In genomic region chr5:108485239-108485638, GRCm38 (mm10) we compare ENCODE assay signal across 8 mouse cellular contexts. TPM values are rescaled to one million over a fixed set of nuclear protein-coding genes. Genes with fewer than 3 reads are reported as not detected.
DNase-seq lines count a peak whose midpoint lies in the region; ATAC-seq and TF ChIP-seq lines count a peak whose summit lies in the region.

No protein-coding gene starts in this region.

- no peaks in the 10 kb centered on the region for H3K4me1 ChIP-seq in lung, postnatal 0 days (ENCODE audit: insufficient read depth, low read depth, low read length)

- intact Hi-C loops in gastrocnemius, postnatal 36 days (cut with DNase I), result no loop called here

- H3K36me3 ChIP-seq in lung, postnatal 0 days (ENCODE audit: insufficient read depth, low read length), result peaks cover 22% of the 10 kb centered on the region; the same call in 1 of the 2 replicates

- 97% methylated on average over 2 of the region's 2 CpGs for WGBS in lung, postnatal 0 days

- no peak for ATAC-seq in lung, postnatal 0 days

- no peak for TF ChIP-seq EP300 in lung, postnatal 0 days (IDR thresholded peaks at IDR 0.05)

- no peaks in the 10 kb centered on the region for H3K27me3 ChIP-seq in lung, postnatal 0 days (replicated peaks; ENCODE audit: insufficient read depth, low read length)

- no peak overlapping the region for H3K4me2 ChIP-seq in lung, postnatal 0 days (replicated peaks; ENCODE audit: low read depth, low read length)

- no peak overlapping the region for H3K27ac ChIP-seq in lung, postnatal 0 days (ENCODE audit: low read length)

- no peak overlapping the region for H3K9ac ChIP-seq in lung, postnatal 0 days (replicated peaks; ENCODE audit: low read depth)

- no peak overlapping the region for H3K4me3 ChIP-seq in lung, postnatal 0 days (ENCODE audit: low read depth, low read length)

- no peaks in the 10 kb centered on the region for H3K9me3 ChIP-seq in lung, postnatal 0 days (ENCODE audit: low read length)

- TF ChIP-seq CTCF in lung, postnatal 0 days (IDR thresholded peaks at IDR 0.05), result peak; percentile 79

- DNase-seq in gastrocnemius, postnatal 10 days, result peak; percentile 16
- DNase-seq in gastrocnemius, postnatal 36 days, result no peak
- DNase-seq in 3T3-L1 (ENCODE audit: low read depth, low spot score), result peak; percentile 63
- DNase-seq in ZHBTc4 (ENCODE audit: low read depth, low spot score), result peak; percentile 55
- peak; percentile 41 for DNase-seq in embryo, embryonic 11 days
- peak; percentile 35 for DNase-seq in lung, postnatal 0 days (ENCODE audit: low spot score)
- DNase-seq in thymus, postnatal 0 days (ENCODE audit: low spot score), result peak; percentile 44
- DNase-seq in left cerebral cortex, adult 9 months (ENCODE audit: low spot score in 2 of 2), result no peak

RNA-seq across cellular contexts. Expression of gene Pcgf3, which starts 24.2 kb away (rescaled TPM):
- 10 to 100 TPM; 58.0 to 61.6 TPM for total RNA-seq in gastrocnemius, postnatal 10 days (2021)
- 10 to 100 TPM; 32.9 to 35.3 TPM for total RNA-seq in gastrocnemius, postnatal 36 days (2021)
- 10.3 and 10.7 TPM in 2 replicates for polyA plus RNA-seq in lung, postnatal 0 days (2015; fragmentation: Nextera tagmentation; extraction: Ambion mirVana)
- 7.8 and 8.3 TPM in 2 replicates for polyA plus RNA-seq in thymus, postnatal 0 days (2015; fragmentation: Nextera tagmentation; extraction: Ambion mirVana)

RNA-seq across cellular contexts. Expression of gene Mfsd7a, which starts 36.5 kb away (rescaled TPM):
- total RNA-seq in gastrocnemius, postnatal 10 days (2021), result 1 to 10 TPM; 1.9 to 2.6 TPM
- 1 to 10 TPM in 1 of 2 experiments, under 1 TPM in 1; 0.66 to 1.1 TPM for total RNA-seq in gastrocnemius, postnatal 36 days (2021)
- 0.54 and 0.55 TPM in 2 replicates for polyA plus RNA-seq in lung, postnatal 0 days (2015; fragmentation: Nextera tagmentation; extraction: Ambion mirVana)
- 0.14 and 0.27 TPM in 2 replicates for polyA plus RNA-seq in thymus, postnatal 0 days (2015; fragmentation: Nextera tagmentation; extraction: Ambion mirVana)

RNA-seq across cellular contexts. Expression of gene Atp5k, which starts 51.0 kb away (rescaled TPM):
- total RNA-seq in gastrocnemius, postnatal 10 days (2021), result 100 to 1,000 TPM; 747 to 903 TPM
- total RNA-seq in gastrocnemius, postnatal 36 days (2021), result 100 to 1,000 TPM; 675 to 775 TPM
- polyA plus RNA-seq in lung, postnatal 0 days (2015; fragmentation: Nextera tagmentation; extraction: Ambion mirVana), result 268 and 291 TPM in 2 replicates
- 551 and 578 TPM in 2 replicates for polyA plus RNA-seq in thymus, postnatal 0 days (2015; fragmentation: Nextera tagmentation; extraction: Ambion mirVana)

Comparison
In these comparisons a context has a peak if more than half of its experiments do, and no peak if none do; other contexts are left out.
1. DNase-seq: peak in gastrocnemius, postnatal 10 days (single experiment), 3T3-L1 (single experiment), ZHBTc4 (single experiment), embryo, embryonic 11 days (single experiment), lung, postnatal 0 days (single experiment) and thymus, postnatal 0 days (single experiment); none in gastrocnemius, postnatal 36 days (0 of 2) and left cerebral cortex, adult 9 months (0 of 2).